Mouse (Mus musculus) cerebellum, postnatal 14 days (tissue): ENCODE measurements around the gene Unc79.
A peak's percentile ranks its signal among the peaks of the same experiment; 100 is the strongest.

Experiments
- DNase-seq, 2 experiments: peaks; one replicate each; pipeline ENCODE4 v3.0.0; 2021; ENCODE audit warnings: mixed read lengths in 2 of 2

Unc79 gene

DNA sequence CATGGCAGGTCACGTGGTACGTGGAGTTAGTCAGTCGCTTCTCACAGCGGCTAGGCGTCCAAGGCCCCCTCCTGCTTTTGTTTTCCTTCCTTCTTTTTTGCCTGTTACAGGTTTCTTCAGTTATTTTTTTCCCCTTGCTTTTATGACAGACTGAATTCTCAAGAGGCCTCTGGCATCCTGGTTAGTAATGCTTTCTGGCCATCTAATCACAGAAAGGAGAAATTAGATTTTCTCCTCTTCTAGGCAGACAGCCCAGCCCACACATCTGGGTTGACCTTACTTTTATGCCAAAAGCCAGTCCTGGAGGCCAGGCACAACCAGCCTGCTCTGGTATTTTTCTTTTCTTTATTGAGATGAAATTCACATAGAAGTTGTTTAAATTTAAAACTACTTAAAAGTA lies 94.1 kb downstream of the Unc79 start:
- DNase-seq, result no peak

DNA sequence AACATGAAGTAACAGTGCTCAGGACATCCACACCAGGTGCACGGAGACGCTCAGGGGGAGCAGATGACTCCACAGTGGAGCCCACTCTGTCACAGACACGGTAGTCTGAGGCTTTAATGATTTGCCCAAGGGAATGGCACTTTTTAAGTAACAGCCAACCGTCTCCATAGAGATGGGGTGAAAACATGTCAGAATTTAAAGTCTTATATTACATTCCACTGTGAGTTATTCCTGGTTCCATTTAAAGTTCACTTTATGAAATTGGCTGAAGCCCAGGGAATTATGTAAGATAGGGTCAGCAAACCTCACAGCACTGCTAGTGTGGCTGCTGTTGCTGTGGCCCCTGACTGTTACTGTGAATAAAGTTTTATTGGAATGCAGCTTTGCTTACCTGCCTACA lies 95.8 kb downstream of the Unc79 start:
- DNase-seq, result no peak

GRCm38 (mm10) chr12:103049865-103050264 lies 101.2 kb downstream of the Unc79 start:
- no peak for DNase-seq

GRCm38 (mm10) chr12:103059321-103060053 lies 110.8 kb downstream of the Unc79 start:
- DNase-seq, result no peak

- DNase-seq, result no peak
These were observed 112.1 kb downstream of the Unc79 start for GRCm38 (mm10) chr12:103060791-103061190.

GRCm38 (mm10) chr12:103062133-103062532 lies 113.5 kb downstream of the Unc79 start:
- no peak for DNase-seq

GRCm38 (mm10) chr12:103064944-103065343 lies 116.3 kb downstream of the Unc79 start:
- DNase-seq, result peak; percentile 46 to 58

DNA sequence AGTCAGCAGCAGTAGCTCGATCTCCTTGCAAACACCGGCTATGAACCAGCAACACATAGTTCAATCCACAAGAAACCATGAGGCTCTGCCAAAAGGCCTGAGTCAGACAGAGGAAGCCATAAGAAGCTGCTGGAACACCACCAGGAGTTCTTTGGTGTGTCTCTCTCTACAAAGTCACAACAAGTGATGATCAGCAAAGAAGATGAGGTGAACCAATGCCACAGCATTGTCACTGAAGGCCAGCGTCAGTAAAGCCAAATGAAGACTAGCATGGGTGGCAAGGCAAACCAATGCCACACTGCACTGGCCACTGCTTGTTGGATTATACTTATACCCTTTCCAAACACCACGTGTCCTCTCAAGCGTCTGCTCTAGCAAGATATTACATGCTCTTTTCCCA lies 119.5 kb downstream of the Unc79 start:
- DNase-seq, result no peak

- no peak for DNase-seq
These were observed 120.9 kb downstream of the Unc79 start for GRCm38 (mm10) chr12:103069565-103069964.

- no peak for DNase-seq
These were observed 125.3 kb downstream of the Unc79 start for GRCm38 (mm10) chr12:103073953-103074352.

GRCm38 (mm10) chr12:103078751-103079150 lies 130.1 kb downstream of the Unc79 start:
- no peak for DNase-seq

- no peak for DNase-seq
These were observed 131.4 kb downstream of the Unc79 start for GRCm38 (mm10) chr12:103080055-103080454.

DNA sequence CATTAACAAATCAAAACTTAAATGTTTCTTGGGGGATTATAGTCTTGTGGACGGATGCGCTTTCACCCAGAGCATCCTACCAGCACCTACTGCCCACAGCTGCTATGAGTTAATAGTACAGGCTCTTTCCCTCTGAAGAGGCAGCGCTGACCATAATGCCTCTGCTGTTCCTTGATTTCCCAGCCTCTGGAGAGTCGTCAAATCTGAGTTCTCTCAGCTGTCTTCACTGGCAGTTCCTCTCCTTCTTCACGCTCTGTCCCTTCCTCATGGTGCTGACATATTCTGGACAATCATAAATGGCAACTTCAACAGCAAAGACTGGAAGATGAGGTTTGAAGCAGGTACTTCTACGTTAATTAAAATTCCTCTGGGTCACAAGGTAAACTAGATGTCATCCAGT lies 143.2 kb downstream of the Unc79 start:
- no peak for DNase-seq

GRCm38 (mm10) chr12:103095160-103095559 lies 146.5 kb downstream of the Unc79 start:
- DNase-seq, result no peak

GRCm38 (mm10) chr12:103099185-103099584 lies 150.5 kb downstream of the Unc79 start:
- peak; percentile 15 to 19 for DNase-seq

DNA sequence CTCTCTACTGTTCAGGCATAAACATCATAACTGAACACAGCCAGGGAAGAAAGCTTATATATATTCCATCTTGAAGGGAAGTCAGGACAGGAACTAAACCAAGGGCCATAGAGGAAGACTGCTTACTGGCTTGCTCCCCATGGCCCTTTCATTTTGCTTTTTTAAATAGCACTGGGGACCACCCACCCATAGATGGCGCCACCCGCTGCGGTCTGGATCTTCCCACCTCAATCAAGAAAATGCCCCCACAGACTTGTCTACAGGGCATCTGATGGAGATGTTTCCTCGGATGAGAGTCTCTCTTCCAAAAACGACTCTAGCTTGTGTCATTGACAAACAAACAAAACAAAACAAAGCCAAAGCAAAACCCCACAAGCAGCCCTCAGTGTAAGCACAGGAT lies 151.4 kb downstream of the Unc79 start:
- DNase-seq, result peak; percentile 20 to 56

GRCm38 (mm10) chr12:103103041-103103440 lies 154.4 kb downstream of the Unc79 start:
- DNase-seq, result no peak

GRCm38 (mm10) chr12:103103601-103104000 lies 154.9 kb downstream of the Unc79 start:
- DNase-seq, result no peak

GRCm38 (mm10) chr12:103109301-103109700 lies 160.6 kb downstream of the Unc79 start:
- DNase-seq, result no peak

DNA sequence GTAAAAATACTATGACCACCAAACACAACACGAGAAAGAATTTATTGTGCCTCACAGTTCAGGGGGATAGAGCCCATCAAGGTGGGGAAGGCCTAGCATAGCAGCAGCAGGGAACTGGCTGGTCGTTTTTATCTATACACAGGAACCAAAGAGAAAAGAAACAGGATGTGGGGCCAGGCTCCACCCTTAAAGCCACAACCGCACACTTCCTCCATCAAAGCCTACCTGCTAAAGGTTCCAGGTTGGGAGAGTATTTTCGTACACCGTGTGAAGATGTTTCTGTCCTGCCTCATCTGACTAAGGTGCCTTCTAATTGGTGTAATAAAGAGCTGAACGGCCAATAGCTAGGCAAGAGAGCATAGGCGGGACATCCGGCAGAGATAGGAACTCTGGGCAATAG lies 168.0 kb downstream of the Unc79 start:
- no peak for DNase-seq

DNA sequence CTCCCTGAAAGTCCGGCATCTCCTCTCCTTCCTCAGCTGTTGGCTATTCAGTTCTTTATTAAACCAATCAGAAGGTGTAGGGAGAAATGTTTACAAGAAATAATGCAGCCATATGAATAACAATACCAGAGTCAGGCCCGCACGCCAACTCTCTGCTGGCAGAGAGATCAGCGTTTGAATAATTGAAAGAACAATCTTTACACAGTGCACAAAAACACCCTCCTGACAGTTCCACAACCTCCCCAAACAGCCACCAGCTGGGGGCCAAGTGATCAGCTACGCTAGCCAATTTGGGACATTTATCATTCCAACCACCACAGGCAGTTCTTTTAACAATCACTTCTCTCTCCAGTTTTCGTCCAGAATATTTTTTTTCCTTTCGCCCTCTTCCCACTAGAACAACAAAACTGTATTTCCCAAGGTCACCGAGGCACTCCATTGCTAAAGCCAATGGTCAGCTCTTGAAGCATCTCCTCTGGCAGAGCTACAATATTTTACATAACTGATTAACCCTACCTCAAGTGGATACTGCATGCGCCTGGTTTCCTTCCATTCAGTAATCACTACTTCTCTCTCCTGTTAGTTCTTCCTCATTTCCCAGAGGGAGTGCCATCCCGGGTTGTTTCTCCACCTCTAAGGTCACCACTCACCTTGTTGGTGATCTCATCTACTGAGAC lies 169.0 kb downstream of the Unc79 start:
- no peak for DNase-seq

- no peak for DNase-seq
These were observed 173.3 kb downstream of the Unc79 start for GRCm38 (mm10) chr12:103121928-103122327.

GRCm38 (mm10) chr12:103123861-103124260 lies 175.2 kb downstream of the Unc79 start:
- DNase-seq, result no peak

- DNase-seq, result no peak
These were observed 180.3 kb downstream of the Unc79 start for GRCm38 (mm10) chr12:103128914-103129313.
